Mouse (Mus musculus): ENCODE results near the gene Riox2. TPM values are rescaled to one million over a fixed set of nuclear protein-coding genes. Genes with fewer than 3 reads are reported as not detected.

Riox2 gene
- polyA plus RNA-seq, 1 experiment = 0.16 TPM

- TF ChIP-seq TAL1 (IDR thresholded peaks at IDR 0.05; ENCODE audit: low read length) = no peak
- TF ChIP-seq GATA1 (IDR thresholded peaks at IDR 0.05; ENCODE audit: low read length) = no peak
- H3K36me3 ChIP-seq (ENCODE audit: control insufficient read depth) = no peaks in the 10 kb centered on the region
- H3K9me3 ChIP-seq (ENCODE audit: control insufficient read depth, low read length) = no peaks in the 10 kb centered on the region
- no peaks in the 10 kb centered on the region for H3K27me3 ChIP-seq (ENCODE audit: control insufficient read depth)
- H3K4me3 ChIP-seq (replicated peaks) = no peak overlapping the region
- no peaks in the 10 kb centered on the region for H3K4me1 ChIP-seq (ENCODE audit: control insufficient read depth)
These were observed 7.6 kb upstream of the Riox2 start for GRCm38 (mm10) chr16:59463973-59464372.

DNA sequence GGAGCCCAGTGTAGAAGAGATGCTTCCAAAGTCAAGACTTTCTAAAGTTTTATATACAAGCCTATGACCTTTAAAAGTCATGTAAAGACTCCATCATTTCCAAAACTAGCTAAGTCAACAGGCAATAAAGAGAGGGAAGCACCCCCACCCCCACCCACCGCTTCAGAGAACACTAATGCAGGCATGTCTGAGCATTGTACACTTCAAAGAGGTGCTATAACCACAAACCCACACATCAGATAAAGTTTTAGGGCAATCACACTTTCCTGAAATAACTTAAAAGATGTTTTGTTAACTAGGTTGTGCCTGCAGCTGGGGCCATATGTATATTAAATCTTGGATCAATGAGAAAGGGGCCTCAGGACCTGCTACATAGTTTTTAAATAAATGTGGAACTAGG lies 1.7 kb upstream of the Riox2 start:
- H3K36me3 ChIP-seq (ENCODE audit: control insufficient read depth) = peaks cover under 1% of the 10 kb centered on the region; the same call in 1 of the 2 replicates
- H3K4me1 ChIP-seq (ENCODE audit: control insufficient read depth) = peaks cover 15% of the 10 kb centered on the region
- no peaks in the 10 kb centered on the region for H3K9me3 ChIP-seq (ENCODE audit: control insufficient read depth, low read length)
- no peak overlapping the region for H3K4me3 ChIP-seq (replicated peaks)
- H3K27me3 ChIP-seq (ENCODE audit: control insufficient read depth) = no peaks in the 10 kb centered on the region
- TF ChIP-seq TAL1 (IDR thresholded peaks at IDR 0.05; ENCODE audit: low read length) (no peak), GATA1 (IDR thresholded peaks at IDR 0.05; ENCODE audit: low read length) (no peak)

- Histone ChIP-seq H3K4me1 (ENCODE audit: control insufficient read depth) (peaks cover 15% of the 10 kb centered on the region), H3K36me3 (ENCODE audit: control insufficient read depth) (peaks cover 17% of the 10 kb centered on the region), H3K27me3 (ENCODE audit: control insufficient read depth) (no peaks in the 10 kb centered on the region), H3K9me3 (ENCODE audit: control insufficient read depth, low read length) (no peaks in the 10 kb centered on the region), H3K4me3 (replicated peaks) (peak overlapping the region; percentile 92)
- TF ChIP-seq TAL1 (IDR thresholded peaks at IDR 0.05; ENCODE audit: low read length) (no peak), GATA1 (IDR thresholded peaks at IDR 0.05; ENCODE audit: low read length) (no peak)
These were observed 971 bp downstream of the Riox2 start for GRCm38 (mm10) chr16:59472546-59472945.

DNA sequence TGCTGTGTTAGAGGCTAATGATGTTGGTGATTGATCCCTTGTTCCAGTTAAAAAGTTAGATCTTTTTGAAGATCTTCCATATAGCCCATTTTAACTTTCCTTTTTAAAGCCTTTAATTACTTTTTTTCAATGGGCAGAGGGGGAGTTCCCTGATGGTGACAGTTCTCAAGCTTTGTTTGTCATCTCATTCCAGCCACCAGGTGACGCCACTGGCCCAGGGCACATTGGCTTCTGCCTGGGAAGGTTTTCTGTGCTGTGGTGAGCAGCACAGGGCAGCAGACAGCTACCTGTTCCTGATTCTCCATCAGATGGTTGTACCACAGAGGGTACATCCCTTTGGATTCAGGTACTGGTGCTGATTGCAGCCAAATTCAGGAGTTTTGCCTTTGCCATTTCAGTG lies 3.2 kb downstream of the Riox2 start:
- H3K9me3 ChIP-seq (ENCODE audit: control insufficient read depth, low read length) = no peaks in the 10 kb centered on the region
- H3K4me1 ChIP-seq (ENCODE audit: control insufficient read depth) = peaks cover 15% of the 10 kb centered on the region
- peaks cover 33% of the 10 kb centered on the region for H3K36me3 ChIP-seq (ENCODE audit: control insufficient read depth)
- no peak overlapping the region for H3K4me3 ChIP-seq (replicated peaks)
- no peaks in the 10 kb centered on the region for H3K27me3 ChIP-seq (ENCODE audit: control insufficient read depth)
- TF ChIP-seq TAL1 (IDR thresholded peaks at IDR 0.05; ENCODE audit: low read length) (no peak), GATA1 (IDR thresholded peaks at IDR 0.05; ENCODE audit: low read length) (no peak)

- Histone ChIP-seq H3K9me3 (ENCODE audit: control insufficient read depth, low read length) (no peaks in the 10 kb centered on the region), H3K4me1 (ENCODE audit: control insufficient read depth) (peaks cover 4% of the 10 kb centered on the region), H3K27me3 (ENCODE audit: control insufficient read depth) (no peaks in the 10 kb centered on the region), H3K4me3 (replicated peaks) (no peak overlapping the region), H3K36me3 (ENCODE audit: control insufficient read depth) (peaks cover 56% of the 10 kb centered on the region)
- TF ChIP-seq GATA1 (IDR thresholded peaks at IDR 0.05; ENCODE audit: low read length) (no peak), TAL1 (IDR thresholded peaks at IDR 0.05; ENCODE audit: low read length) (no peak)
These were observed 6.4 kb downstream of the Riox2 start for GRCm38 (mm10) chr16:59477955-59478354.

- no peak for TF ChIP-seq GATA1 (IDR thresholded peaks at IDR 0.05; ENCODE audit: low read length)
- no peak for TF ChIP-seq TAL1 (IDR thresholded peaks at IDR 0.05; ENCODE audit: low read length)
- no peaks in the 10 kb centered on the region for H3K27me3 ChIP-seq (ENCODE audit: control insufficient read depth)
- H3K36me3 ChIP-seq (ENCODE audit: control insufficient read depth) = peaks cover 72% of the 10 kb centered on the region
- H3K4me1 ChIP-seq (ENCODE audit: control insufficient read depth) = no peaks in the 10 kb centered on the region
- H3K9me3 ChIP-seq (ENCODE audit: control insufficient read depth, low read length) = no peaks in the 10 kb centered on the region
- H3K4me3 ChIP-seq (replicated peaks) = no peak overlapping the region
These were observed 15.7 kb downstream of the Riox2 start for GRCm38 (mm10) chr16:59487239-59487638.

- peaks cover 67% of the 10 kb centered on the region for H3K36me3 ChIP-seq (ENCODE audit: control insufficient read depth)
- TF ChIP-seq TAL1 (IDR thresholded peaks at IDR 0.05; ENCODE audit: low read length) = no peak
- no peak for TF ChIP-seq GATA1 (IDR thresholded peaks at IDR 0.05; ENCODE audit: low read length)
- H3K27me3 ChIP-seq (ENCODE audit: control insufficient read depth) = no peaks in the 10 kb centered on the region
- no peaks in the 10 kb centered on the region for H3K9me3 ChIP-seq (ENCODE audit: control insufficient read depth, low read length)
- H3K4me1 ChIP-seq (ENCODE audit: control insufficient read depth) = no peaks in the 10 kb centered on the region
- no peak overlapping the region for H3K4me3 ChIP-seq (replicated peaks)
These were observed 16.5 kb downstream of the Riox2 start for GRCm38 (mm10) chr16:59487975-59488548.

GRCm38 (mm10) chr16:59493199-59493598 lies 21.6 kb downstream of the Riox2 start:
- TF ChIP-seq TAL1 (IDR thresholded peaks at IDR 0.05; ENCODE audit: low read length) (no peak), GATA1 (IDR thresholded peaks at IDR 0.05; ENCODE audit: low read length) (no peak)
- peaks cover 38% of the 10 kb centered on the region for H3K36me3 ChIP-seq (ENCODE audit: control insufficient read depth)
- H3K9me3 ChIP-seq (ENCODE audit: control insufficient read depth, low read length) = no peaks in the 10 kb centered on the region

DNA sequence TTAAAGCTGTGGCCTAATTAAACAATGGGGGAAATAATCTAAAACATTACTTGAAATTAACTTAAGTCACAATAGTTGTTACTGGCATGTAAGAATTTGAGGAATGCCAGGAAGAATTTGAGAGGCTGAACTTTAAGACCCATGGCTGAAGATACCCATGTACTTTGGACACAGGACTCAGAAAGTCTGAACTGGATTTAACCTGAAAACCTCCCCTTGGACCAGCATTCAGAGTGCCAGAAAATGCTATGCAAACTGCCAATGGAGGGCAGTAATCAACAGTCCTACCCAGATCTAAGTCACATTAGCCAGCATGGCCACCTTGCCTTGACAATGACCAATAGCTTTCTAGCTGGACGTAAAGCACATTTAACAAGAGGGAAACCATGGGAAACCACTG lies 26.4 kb downstream of the Riox2 start:
- Histone ChIP-seq H3K4me1 (ENCODE audit: control insufficient read depth) (no peaks in the 10 kb centered on the region), H3K27me3 (ENCODE audit: control insufficient read depth) (no peaks in the 10 kb centered on the region), H3K36me3 (ENCODE audit: control insufficient read depth) (peaks cover 8% of the 10 kb centered on the region), H3K4me3 (replicated peaks) (no peak overlapping the region), H3K9me3 (ENCODE audit: control insufficient read depth, low read length) (no peaks in the 10 kb centered on the region)
- TF ChIP-seq GATA1 (IDR thresholded peaks at IDR 0.05; ENCODE audit: low read length) (no peak), TAL1 (IDR thresholded peaks at IDR 0.05; ENCODE audit: low read length) (no peak)

More at GRCm38 (mm10) chr16:59493199-59493598, 21.6 kb downstream of the Riox2 start:
- Histone ChIP-seq H3K27me3 (ENCODE audit: control insufficient read depth) (no peaks in the 10 kb centered on the region), H3K4me1 (ENCODE audit: control insufficient read depth) (no peaks in the 10 kb centered on the region), H3K4me3 (replicated peaks) (no peak overlapping the region)

DNA sequence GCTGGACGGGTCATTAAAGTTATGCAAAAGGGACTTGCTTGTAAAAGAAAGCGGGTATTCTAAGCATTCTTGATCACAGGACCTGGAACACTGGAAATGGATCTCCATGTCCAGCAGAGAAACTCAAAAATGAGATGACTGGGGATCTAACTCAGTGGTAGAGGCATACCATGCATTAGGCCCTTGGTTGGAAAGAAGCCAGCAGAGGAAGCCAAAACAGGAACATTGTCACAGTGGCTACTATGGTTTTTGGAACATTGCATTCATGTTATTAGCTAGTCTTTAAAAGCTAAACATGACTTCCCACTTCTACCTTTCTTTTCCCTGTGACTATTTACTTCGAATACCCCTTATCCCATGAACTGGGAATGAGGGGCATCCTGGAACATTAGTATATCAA lies 27.6 kb downstream of the Riox2 start:
- H3K4me1 ChIP-seq (ENCODE audit: control insufficient read depth) = no peaks in the 10 kb centered on the region
- no peaks in the 10 kb centered on the region for H3K9me3 ChIP-seq (ENCODE audit: control insufficient read depth, low read length)
- TF ChIP-seq GATA1 (IDR thresholded peaks at IDR 0.05; ENCODE audit: low read length) = no peak
- no peak for TF ChIP-seq TAL1 (IDR thresholded peaks at IDR 0.05; ENCODE audit: low read length)

More for the DNA sequence above, 27.6 kb downstream of the Riox2 start:
- H3K27me3 ChIP-seq (ENCODE audit: control insufficient read depth) = no peaks in the 10 kb centered on the region
- no peak overlapping the region for H3K4me3 ChIP-seq (replicated peaks)
- peaks cover 4% of the 10 kb centered on the region; the same call in 1 of the 2 replicates for H3K36me3 ChIP-seq (ENCODE audit: control insufficient read depth)

Measured in erythroblast, embryonic 14.5 days (primary cell).